Mouse (Mus musculus): ENCODE measurements at regions not wholly inside any gene's neighbourhood (a gene's known extent, or its start where the extent isn't known, plus 50 kb on each side); places are given as distances from the start of the nearest gene placed in this dataset.
"Not testable (repeated sequence)": the region's sequence is repeated elsewhere in the genome, so short reads cannot be mapped to it uniquely, and the experiment has no call there.

- not testable (repeated sequence) for H3K9me3 ChIP-seq; H3K36me3 ChIP-seq; H3K4me1 ChIP-seq (replicated peaks); H3K27me3 ChIP-seq; ATAC-seq (ENCODE audit: insufficient number of reproducible peaks, insufficient read depth, low FRiP score, low TSS enrichment, low read depth); H3K9ac ChIP-seq (replicated peaks); H3K27ac ChIP-seq; H3K4me2 ChIP-seq; H3K4me3 ChIP-seq (replicated peaks)
- no CpG with 5 or more reads among the region's 3 CpGs for WGBS
These were observed 715.0 kb upstream of the Olfr1507 start for GRCm38 (mm10) chr14:53210554-53210953.

- H3K36me3 ChIP-seq; H3K9ac ChIP-seq (replicated peaks); H3K27me3 ChIP-seq; H3K4me2 ChIP-seq; ATAC-seq (ENCODE audit: insufficient number of reproducible peaks, insufficient read depth, low FRiP score, low TSS enrichment, low read depth); H3K9me3 ChIP-seq; H3K4me3 ChIP-seq (replicated peaks); H3K27ac ChIP-seq; H3K4me1 ChIP-seq (replicated peaks): not testable (repeated sequence)
These were observed 713.7 kb upstream of the Olfr1507 start for GRCm38 (mm10) chr14:53209258-53209657.

DNA sequence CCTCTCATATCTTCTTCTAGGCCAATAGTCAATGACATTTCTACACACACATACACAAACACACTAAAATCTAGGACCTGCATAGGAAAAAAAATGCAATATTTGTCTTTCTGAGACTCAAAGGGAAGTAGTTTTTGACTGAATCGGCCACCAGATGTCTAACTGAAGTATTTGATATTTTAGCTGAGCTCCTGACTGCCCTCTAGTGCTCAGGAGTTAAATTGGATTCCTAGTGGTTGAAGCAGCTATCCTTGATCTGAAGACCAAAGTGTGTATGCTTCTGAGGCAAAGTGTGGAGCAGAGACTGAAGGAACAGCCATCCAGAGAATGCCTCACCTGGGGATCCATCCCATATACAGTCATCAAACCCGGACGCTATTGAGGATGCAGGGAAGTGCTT, 695.4 kb upstream of the Olfr1507 start:
- not testable (repeated sequence) for H3K4me2 ChIP-seq; H3K27me3 ChIP-seq; H3K36me3 ChIP-seq; H3K27ac ChIP-seq; H3K4me1 ChIP-seq (replicated peaks); H3K4me3 ChIP-seq (replicated peaks); H3K9ac ChIP-seq (replicated peaks); H3K9me3 ChIP-seq; ATAC-seq (ENCODE audit: insufficient number of reproducible peaks, insufficient read depth, low FRiP score, low TSS enrichment, low read depth)
- no CpG with 5 or more reads among the region's 3 CpGs for WGBS

DNA sequence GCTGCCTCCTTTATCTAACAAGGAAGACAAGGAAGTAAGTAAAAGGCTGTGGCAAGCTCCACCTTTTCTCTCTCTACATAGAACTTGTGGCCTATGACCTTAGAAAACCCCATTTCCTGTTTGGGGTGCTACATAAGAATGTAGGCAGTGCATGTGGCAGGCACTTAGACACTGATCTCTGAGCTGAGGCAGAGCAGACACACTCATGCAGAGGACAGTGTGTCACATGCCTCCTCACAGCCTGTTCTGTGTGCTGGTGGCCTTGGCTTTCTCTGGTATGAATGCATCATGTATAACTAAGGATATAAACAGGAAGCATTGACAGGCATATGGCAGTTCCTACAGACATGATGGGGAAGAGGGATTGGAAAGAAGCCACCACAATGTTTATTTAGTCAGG, 678.5 kb upstream of the Olfr1507 start:
- H3K4me3 ChIP-seq (replicated peaks); H3K9ac ChIP-seq (replicated peaks); ATAC-seq (ENCODE audit: insufficient number of reproducible peaks, insufficient read depth, low FRiP score, low TSS enrichment, low read depth); H3K36me3 ChIP-seq; H3K4me2 ChIP-seq; H3K4me1 ChIP-seq (replicated peaks); H3K27me3 ChIP-seq; H3K9me3 ChIP-seq; H3K27ac ChIP-seq: not testable (repeated sequence)

GRCm38 (mm10) chr14:53166327-53166726, 670.8 kb upstream of the Olfr1507 start:
- no CpG with 5 or more reads among the region's 2 CpGs for WGBS
- not testable (repeated sequence) for H3K36me3 ChIP-seq; H3K4me3 ChIP-seq (replicated peaks); H3K9ac ChIP-seq (replicated peaks); H3K27ac ChIP-seq; H3K4me1 ChIP-seq (replicated peaks); H3K9me3 ChIP-seq; H3K27me3 ChIP-seq; H3K4me2 ChIP-seq; ATAC-seq (ENCODE audit: insufficient number of reproducible peaks, insufficient read depth, low FRiP score, low TSS enrichment, low read depth)

- H3K4me2 ChIP-seq; H3K9me3 ChIP-seq; ATAC-seq (ENCODE audit: insufficient number of reproducible peaks, insufficient read depth, low FRiP score, low TSS enrichment, low read depth); H3K27me3 ChIP-seq; H3K27ac ChIP-seq; H3K9ac ChIP-seq (replicated peaks); H3K36me3 ChIP-seq; H3K4me1 ChIP-seq (replicated peaks); H3K4me3 ChIP-seq (replicated peaks): not testable (repeated sequence)
- WGBS, result no CpG with 5 or more reads among the region's 2 CpGs
These were observed 663.5 kb upstream of the Olfr1507 start for GRCm38 (mm10) chr14:53159012-53159411.

DNA sequence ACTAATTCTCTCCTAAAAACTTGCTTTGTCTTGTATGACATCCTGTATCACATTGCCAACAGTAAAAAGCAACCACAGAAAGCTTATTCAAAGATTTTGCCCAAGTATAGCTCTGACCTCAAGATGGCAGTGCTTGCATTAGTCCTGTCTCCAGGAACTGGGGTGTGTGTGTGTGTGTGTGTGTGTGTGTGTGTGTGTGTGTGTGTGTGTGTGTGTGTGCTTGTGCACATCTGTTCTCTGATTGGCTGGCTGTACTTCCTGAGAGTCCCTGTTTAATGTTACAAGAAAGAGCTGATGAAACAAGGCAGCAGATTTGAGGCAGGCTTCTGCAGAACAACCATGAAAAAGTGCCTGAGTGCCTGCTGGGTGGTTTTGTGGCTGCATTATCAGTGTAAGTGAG, 639.2 kb upstream of the Olfr1507 start:
- not testable (repeated sequence) for H3K36me3 ChIP-seq; H3K4me3 ChIP-seq (replicated peaks); H3K9me3 ChIP-seq; ATAC-seq (ENCODE audit: insufficient number of reproducible peaks, insufficient read depth, low FRiP score, low TSS enrichment, low read depth); H3K9ac ChIP-seq (replicated peaks); H3K27me3 ChIP-seq; H3K27ac ChIP-seq; H3K4me2 ChIP-seq; H3K4me1 ChIP-seq (replicated peaks)

- 30% methylated on average over 6 of the region's 6 CpGs for WGBS
- H3K4me2 ChIP-seq; ATAC-seq (ENCODE audit: insufficient number of reproducible peaks, insufficient read depth, low FRiP score, low TSS enrichment, low read depth); H3K27me3 ChIP-seq; H3K9ac ChIP-seq (replicated peaks); H3K36me3 ChIP-seq; H3K4me3 ChIP-seq (replicated peaks); H3K4me1 ChIP-seq (replicated peaks); H3K27ac ChIP-seq; H3K9me3 ChIP-seq: not testable (repeated sequence)
These were observed 636.8 kb upstream of the Olfr1507 start for GRCm38 (mm10) chr14:53132390-53132789.

DNA sequence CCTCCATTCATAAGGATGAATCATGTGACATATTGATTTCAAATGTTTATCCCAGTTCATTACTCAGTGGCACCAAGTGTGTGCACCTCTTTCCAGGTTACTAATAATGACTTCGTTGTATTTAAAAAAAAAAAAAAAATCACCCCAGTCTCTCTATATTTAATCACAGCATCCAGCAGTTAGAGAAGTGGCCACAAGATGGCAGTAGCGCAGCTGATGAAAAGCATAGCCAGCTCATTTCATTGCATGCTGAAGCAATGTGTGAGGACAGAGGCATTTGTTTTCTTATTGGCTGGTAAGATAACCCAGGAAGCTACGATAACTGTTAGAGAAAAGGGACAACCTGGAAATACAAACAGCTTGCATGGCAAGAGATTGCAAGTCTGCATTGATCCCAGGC, 626.2 kb upstream of the Olfr1507 start:
- not testable (repeated sequence) for H3K4me3 ChIP-seq (replicated peaks); ATAC-seq (ENCODE audit: insufficient number of reproducible peaks, insufficient read depth, low FRiP score, low TSS enrichment, low read depth); H3K36me3 ChIP-seq; H3K4me1 ChIP-seq (replicated peaks); H3K9me3 ChIP-seq; H3K27me3 ChIP-seq; H3K9ac ChIP-seq (replicated peaks); H3K27ac ChIP-seq; H3K4me2 ChIP-seq
- 7% methylated on average over 2 of the region's 3 CpGs for WGBS

DNA sequence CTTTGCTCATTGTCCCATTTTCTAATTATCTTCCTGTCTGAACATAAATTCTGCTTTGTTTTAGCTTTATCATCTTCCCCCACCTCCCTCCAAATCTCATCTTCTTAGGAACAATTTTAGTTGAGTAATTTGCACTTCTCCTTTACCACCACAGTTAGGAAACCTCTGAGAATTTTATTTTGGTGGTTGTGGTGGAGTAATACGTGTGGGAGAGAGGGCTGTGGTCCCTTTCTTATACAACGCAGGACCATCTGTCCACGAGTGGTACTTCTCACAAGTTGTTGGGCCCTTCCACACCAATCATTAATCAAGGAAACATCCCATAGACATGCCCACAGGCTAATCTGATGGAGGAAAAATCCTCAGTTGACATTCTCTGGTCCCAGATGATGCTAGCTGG, 614.2 kb upstream of the Olfr1507 start:
- not testable (repeated sequence) for ATAC-seq (ENCODE audit: insufficient number of reproducible peaks, insufficient read depth, low FRiP score, low TSS enrichment, low read depth); H3K4me2 ChIP-seq; H3K27me3 ChIP-seq; H3K4me1 ChIP-seq (replicated peaks); H3K27ac ChIP-seq; H3K9me3 ChIP-seq; H3K4me3 ChIP-seq (replicated peaks); H3K36me3 ChIP-seq; H3K9ac ChIP-seq (replicated peaks)
- WGBS, result 85% methylated on average over 3 of the region's 3 CpGs

GRCm38 (mm10) chr14:53101362-53101761, 605.8 kb upstream of the Olfr1507 start:
- H3K9ac ChIP-seq (replicated peaks); H3K4me1 ChIP-seq (replicated peaks); H3K9me3 ChIP-seq; H3K27ac ChIP-seq; ATAC-seq (ENCODE audit: insufficient number of reproducible peaks, insufficient read depth, low FRiP score, low TSS enrichment, low read depth); H3K4me2 ChIP-seq; H3K27me3 ChIP-seq; H3K36me3 ChIP-seq; H3K4me3 ChIP-seq (replicated peaks): not testable (repeated sequence)
- 28% methylated on average over 5 of the region's 5 CpGs for WGBS

DNA sequence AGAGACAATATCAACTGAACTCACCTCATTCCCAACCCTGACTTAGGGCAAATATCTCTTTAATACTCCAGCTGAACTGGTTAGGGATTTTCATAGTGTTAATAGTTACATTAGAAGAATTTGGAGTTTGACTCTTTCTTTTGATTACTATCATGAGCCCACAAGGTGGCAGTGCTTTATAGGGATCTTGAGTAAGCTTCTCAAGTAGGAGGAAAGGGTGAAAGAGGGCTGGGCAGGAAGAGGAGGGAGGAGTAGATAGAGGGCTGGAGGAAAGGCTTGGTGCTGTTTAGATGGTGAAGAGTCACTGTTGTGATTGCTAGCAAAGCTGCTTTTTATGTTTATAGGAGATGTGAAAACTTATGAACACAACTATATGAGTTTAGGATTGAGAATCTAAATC, 595.4 kb upstream of the Olfr1507 start:
- H3K9ac ChIP-seq (replicated peaks); H3K27ac ChIP-seq; H3K27me3 ChIP-seq; H3K4me3 ChIP-seq (replicated peaks); ATAC-seq (ENCODE audit: insufficient number of reproducible peaks, insufficient read depth, low FRiP score, low TSS enrichment, low read depth); H3K4me1 ChIP-seq (replicated peaks); H3K36me3 ChIP-seq; H3K9me3 ChIP-seq; H3K4me2 ChIP-seq: not testable (repeated sequence)

DNA sequence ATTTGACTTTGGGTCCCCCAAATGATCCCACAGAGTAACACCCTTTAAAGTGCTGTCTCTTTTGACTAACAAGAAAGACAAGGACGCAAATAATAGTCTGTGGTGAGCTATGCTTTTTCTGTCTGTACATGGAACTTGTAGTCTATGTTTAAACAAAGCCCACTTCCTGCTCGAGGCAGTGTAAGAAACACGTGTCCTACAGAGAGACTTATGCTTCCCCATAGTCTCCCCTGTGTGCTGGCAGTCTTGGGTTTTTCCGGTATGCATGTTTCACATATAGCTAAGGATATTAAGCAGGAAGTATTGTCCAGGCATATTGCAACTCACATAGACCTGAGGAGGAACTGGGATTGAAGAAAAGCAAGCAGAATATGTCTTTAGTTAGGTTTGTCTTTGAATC, 586.3 kb upstream of the Olfr1507 start:
- H3K4me3 ChIP-seq (replicated peaks); H3K36me3 ChIP-seq; H3K27ac ChIP-seq; H3K4me1 ChIP-seq (replicated peaks); H3K27me3 ChIP-seq; H3K9me3 ChIP-seq; ATAC-seq (ENCODE audit: insufficient number of reproducible peaks, insufficient read depth, low FRiP score, low TSS enrichment, low read depth); H3K4me2 ChIP-seq; H3K9ac ChIP-seq (replicated peaks): not testable (repeated sequence)
- WGBS, result 85% methylated on average over 4 of the region's 4 CpGs
